Mouse (Mus musculus) heart, adult 2 months (tissue): Measurements from ENCODE around the gene BC030499. TPM values are rescaled to one million over a fixed set of nuclear protein-coding genes. Genes with fewer than 3 reads are reported as not detected.

Experiments used
- DNase-seq, 2 experiments: peaks; one replicate each; pipeline ENCODE4 v3.0.0; 2021
- H3K27ac ChIP-seq: fragments of 200-600 bp; 2 replicates; pipeline ENCODE4 v1.8.1; 2022
- H3K27me3 ChIP-seq: fragments of 200-500 bp; 2 replicates; pipeline ENCODE4 v1.6.1; 2012; ENCODE audit warnings: mild to moderate bottlenecking, low read length, inconsistent platforms, mixed read lengths; ENCODE audit not compliant: control insufficient read depth, insufficient read depth
- H3K36me3 ChIP-seq: fragments of 200-500 bp; 2 replicates; pipeline ENCODE4 v1.6.1; 2012; ENCODE audit warnings: low read length, inconsistent platforms; ENCODE audit not compliant: control insufficient read depth, insufficient read depth
- H3K4me1 ChIP-seq: fragments of 200-500 bp; 2 replicates; pipeline ENCODE4 v1.6.1; 2011; ENCODE audit warnings: low read length; ENCODE audit not compliant: control insufficient read depth, insufficient read depth
- H3K4me3 ChIP-seq: fragments of 200-600 bp; 2 replicates; pipeline ENCODE4 v1.8.1; 2022
- H3K79me2 ChIP-seq: fragments of 200-500 bp; replicated peaks from 2 replicates; pipeline ENCODE4 v1.6.1; 2012; ENCODE audit warnings: mild to moderate bottlenecking, inconsistent platforms, low read length, moderate library complexity, mixed read lengths; ENCODE audit not compliant: control insufficient read depth, insufficient read depth
- H3K9ac ChIP-seq: fragments of 200-500 bp; 2 replicates; pipeline ENCODE4 v1.6.1; 2012; ENCODE audit warnings: low read depth, mild to moderate bottlenecking, control low read depth, inconsistent platforms, low read length, mixed read lengths
- CTCF ChIP-seq: fragments of 200-600 bp; IDR thresholded peaks from 2 replicates; pipeline ENCODE4 v1.8.1; 2022; ENCODE audit warnings: antibody characterized with exemption, mild to moderate bottlenecking, moderate library complexity
- EP300 ChIP-seq: fragments of 200-500 bp; IDR thresholded peaks from 2 replicates; pipeline ENCODE4 v1.6.1; 2011; ENCODE audit warnings: low read depth, low read length, control low read depth; ENCODE audit not compliant: insufficient read depth
- POLR2A ChIP-seq: fragments of 200-500 bp; IDR thresholded peaks from 2 replicates; pipeline ENCODE4 v1.6.1; 2011; ENCODE audit warnings: mild to moderate bottlenecking, low read depth, low read length, control low read depth; ENCODE audit not compliant: insufficient read depth
- WGBS: fragments of 180-500 bp; shearing (Covaris S2); methylation state at CpG from one replicate; pipeline ENCODE4 v1.1.7; 2018; 5-methylcytosine and 5-hydroxymethylcytosine counted together
- intact Hi-C: fragments of 180-260 bp; cut with DNase I; formaldehyde crosslinking; loops from one replicate; pipeline ENCODE4 v1.15.1; 2025
- polyA plus RNA-seq: library from polyadenylated mRNA; depleted of rRNA; stranded (reverse); fragments of >200 nt; gene quantifications from 2 replicates; pipeline ENCODE4 v1.2.3, GENCODE M21; 2012
- total RNA-seq, 2 experiments: library from RNA; stranded (reverse); gene quantifications; 2 replicates each; pipeline ENCODE4 v1.2.3; 2021

Gene BC030499
- total and polyA plus RNA-seq, 3 experiments = 0.37 to 0.75 (median 0.65) TPM

DNA sequence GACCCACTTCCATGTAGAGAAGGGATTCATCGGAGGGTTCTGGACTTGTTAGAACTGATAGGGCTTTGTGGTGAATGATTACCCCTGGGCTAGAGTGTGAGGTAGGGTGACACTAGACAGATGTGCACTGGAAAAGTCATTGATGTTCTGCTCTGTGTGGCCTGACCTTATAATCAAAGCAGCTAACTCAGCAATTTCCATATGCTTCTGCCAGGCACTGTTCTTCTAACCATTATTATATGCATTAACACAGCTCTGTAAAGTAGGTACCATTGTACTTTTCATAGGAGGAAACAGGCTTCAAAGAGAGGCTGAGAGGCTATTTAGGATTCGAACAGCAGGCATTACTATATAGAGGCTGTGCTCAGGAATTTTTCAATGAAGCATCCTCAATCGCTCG lies 36.6 kb downstream of the BC030499 start:
- H3K36me3 ChIP-seq = no peaks in the 10 kb centered on the region
- H3K27me3 ChIP-seq = no peaks in the 10 kb centered on the region
- intact Hi-C loops = loop anchor here (5.0 kb wide), 1 partner anchor 65 kb away; the partner anchor contains the start of gene 2610507B11Rik
- TF ChIP-seq EP300 (no peak), POLR2A (no peak), CTCF (no peak)
- H3K4me1 ChIP-seq = peaks cover 5% of the 10 kb centered on the region
- H3K9ac ChIP-seq = no peak overlapping the region
- WGBS = 87% methylated on average over 4 of the region's 4 CpGs
- no peak overlapping the region for H3K4me3 ChIP-seq
- H3K79me2 ChIP-seq = no peaks in the 10 kb centered on the region
- H3K27ac ChIP-seq = no peak overlapping the region
- DNase-seq = no peak

- TF ChIP-seq CTCF (no peak), EP300 (no peak), POLR2A (peak; percentile 78)
- Histone ChIP-seq H3K9ac (peak within 1 kb of the TSS; percentile 89), H3K27me3 (no peaks in the 10 kb centered on the region), H3K36me3 (no peaks in the 10 kb centered on the region), H3K4me1 (peaks cover 4% of the 10 kb centered on the region), H3K79me2 (no peaks in the 10 kb centered on the region), H3K4me3 (peak within 1 kb of the TSS; percentile 95), H3K27ac (peak within 1 kb of the TSS; percentile 86)
- peak; percentile 96 to 97 for DNase-seq
- WGBS = 11% methylated on average over 37 of the region's 37 CpGs
- intact Hi-C loops = loop anchor here (5.0 kb wide), 1 partner anchor 66 kb away; the partner anchor contains the start of gene 2610507B11Rik
Measured at GRCm38 (mm10) chr11:78327634-78328511, 37.2 kb downstream of the BC030499 start, which contains the start of gene Pigs. Gene Pigs (plus strand): TSS chr11:78328415.

GRCm38 (mm10) chr11:78328512-78329056 lies 37.9 kb downstream of the BC030499 start:
- DNase-seq = no peak
- Histone ChIP-seq H3K27me3 (no peaks in the 10 kb centered on the region), H3K4me1 (peaks cover 2% of the 10 kb centered on the region), H3K79me2 (no peaks in the 10 kb centered on the region), H3K9ac (peak overlapping the region; percentile 89), H3K36me3 (no peaks in the 10 kb centered on the region), H3K27ac (peak overlapping the region; percentile 86), H3K4me3 (peak overlapping the region; percentile 95)
- TF ChIP-seq CTCF (no peak), EP300 (no peak), POLR2A (no peak)
- intact Hi-C loops = loop anchor here (5.0 kb wide), 1 partner anchor 66 kb away; the partner anchor contains the start of gene 2610507B11Rik
- WGBS = under 1% methylated on average over 41 of the region's 41 CpGs

DNA sequence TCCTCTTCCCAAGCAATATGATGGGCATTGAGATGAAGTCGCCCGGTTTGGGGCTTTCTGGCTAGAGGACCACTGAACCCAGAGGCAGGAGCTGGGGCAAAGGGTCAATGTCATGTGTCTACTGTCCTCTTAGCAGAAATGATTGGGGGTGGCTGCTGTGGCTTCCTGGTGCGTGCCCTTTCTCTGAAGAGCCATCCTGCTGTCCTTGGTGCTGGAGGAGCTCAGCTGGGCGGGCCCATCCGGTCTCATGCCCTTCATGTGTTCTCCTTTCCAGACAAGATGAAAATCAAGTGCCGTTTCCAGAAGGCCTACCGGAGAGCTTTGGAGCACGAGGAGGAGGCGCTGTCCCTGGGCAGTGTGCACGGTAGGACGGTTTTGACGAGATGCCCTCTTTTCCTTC lies 42.0 kb downstream of the BC030499 start:
- Histone ChIP-seq H3K27ac (no peak overlapping the region), H3K4me1 (peaks cover 2% of the 10 kb centered on the region), H3K27me3 (no peaks in the 10 kb centered on the region), H3K36me3 (no peaks in the 10 kb centered on the region), H3K4me3 (no peak overlapping the region), H3K9ac (no peak overlapping the region), H3K79me2 (no peaks in the 10 kb centered on the region)
- DNase-seq = no peak
- TF ChIP-seq CTCF = no peak
- no peak for TF ChIP-seq EP300
- TF ChIP-seq POLR2A = no peak
- 97% methylated on average over 12 of the region's 12 CpGs for WGBS
- intact Hi-C loops = no loop called here

DNA sequence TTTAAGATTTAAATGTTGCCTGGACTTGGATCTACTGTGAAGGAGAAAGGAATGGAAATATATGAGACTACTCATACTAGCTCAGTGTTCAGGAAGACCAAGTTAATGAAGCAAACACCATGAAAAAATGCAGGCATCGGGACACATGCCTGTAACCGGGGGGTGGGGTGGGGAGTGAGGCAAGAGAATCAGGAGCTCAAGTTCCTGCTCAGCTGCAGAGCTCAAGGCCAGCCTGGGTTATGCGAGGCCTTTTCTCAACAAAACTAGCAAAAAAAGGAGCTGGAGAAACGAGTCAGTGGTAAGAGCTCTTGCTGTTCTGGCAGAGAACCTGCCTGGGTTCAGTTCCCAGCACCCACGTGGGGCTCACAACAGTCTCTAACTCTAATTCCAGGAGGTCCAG lies 43.4 kb downstream of the BC030499 start:
- Histone ChIP-seq H3K27ac (no peak overlapping the region), H3K9ac (no peak overlapping the region), H3K27me3 (no peaks in the 10 kb centered on the region), H3K4me1 (peaks cover 2% of the 10 kb centered on the region), H3K36me3 (no peaks in the 10 kb centered on the region), H3K79me2 (no peaks in the 10 kb centered on the region), H3K4me3 (no peak overlapping the region)
- TF ChIP-seq POLR2A (no peak), CTCF (no peak), EP300 (no peak)
- no peak for DNase-seq
- 83% methylated on average over 5 of the region's 5 CpGs for WGBS
- intact Hi-C loops = no loop called here

GRCm38 (mm10) chr11:78337040-78337439 lies 46.4 kb downstream of the BC030499 start:
- H3K9ac ChIP-seq = no peak overlapping the region
- H3K4me1 ChIP-seq = no peaks in the 10 kb centered on the region
- no peaks in the 10 kb centered on the region for H3K27me3 ChIP-seq
- H3K4me3 ChIP-seq = no peak overlapping the region
- 92% methylated on average over 8 of the region's 8 CpGs for WGBS
- no peak for TF ChIP-seq CTCF
- no peak for TF ChIP-seq EP300
- TF ChIP-seq POLR2A = no peak
- H3K79me2 ChIP-seq = no peaks in the 10 kb centered on the region
- intact Hi-C loops = no loop called here
- H3K36me3 ChIP-seq = no peaks in the 10 kb centered on the region
- DNase-seq = no peak
- no peak overlapping the region for H3K27ac ChIP-seq
